8 mouse cellular contexts compared by ENCODE assay signal in genomic region chr7:112428158-112428535, GRCm38 (mm10). TPM values are rescaled to one million over a fixed set of nuclear protein-coding genes. Genes with fewer than 3 reads are reported as not detected.
DNase-seq lines count a peak whose midpoint lies in the region; ATAC-seq and TF ChIP-seq lines count a peak whose summit lies in the region.

No protein-coding gene starts in this region.

- H3K9me3 ChIP-seq in embryonic facial prominence, embryonic 10.5 days, result peaks cover 6% of the 10 kb centered on the region; the same call in 1 of the 2 replicates
- H3K9me3 ChIP-seq in intestine, postnatal 0 days (ENCODE audit: control insufficient read depth), result no peaks in the 10 kb centered on the region
- no peaks in the 10 kb centered on the region for H3K9me3 ChIP-seq in midbrain, embryonic 12.5 days

- H3K27me3 ChIP-seq in embryonic facial prominence, embryonic 10.5 days (replicated peaks; ENCODE audit: low read depth, poor library complexity, severe bottlenecking), result no peaks in the 10 kb centered on the region
- H3K27me3 ChIP-seq in intestine, postnatal 0 days (replicated peaks; ENCODE audit: control insufficient read depth, insufficient read depth, low read length), result no peaks in the 10 kb centered on the region
- peaks cover 17% of the 10 kb centered on the region for H3K27me3 ChIP-seq in midbrain, embryonic 12.5 days
- no peaks in the 10 kb centered on the region for H3K27me3 ChIP-seq in small intestine, adult 2 months (ENCODE audit: control insufficient read depth, insufficient read depth, low read length)

- peak overlapping the region; percentile 93 for H3K4me2 ChIP-seq in intestine, postnatal 0 days (replicated peaks; ENCODE audit: low read depth)
- H3K4me2 ChIP-seq in midbrain, embryonic 12.5 days (replicated peaks), result peak overlapping the region; percentile 84

- H3K36me3 ChIP-seq in embryonic facial prominence, embryonic 10.5 days (replicated peaks), result peaks cover 9% of the 10 kb centered on the region
- H3K36me3 ChIP-seq in intestine, postnatal 0 days (ENCODE audit: control insufficient read depth, insufficient read depth), result no peaks in the 10 kb centered on the region
- H3K36me3 ChIP-seq in midbrain, embryonic 12.5 days, result no peaks in the 10 kb centered on the region
- no peaks in the 10 kb centered on the region for H3K36me3 ChIP-seq in small intestine, adult 2 months (ENCODE audit: control insufficient read depth, insufficient read depth, low read length)

- peak overlapping the region; percentile 94 for H3K9ac ChIP-seq in intestine, postnatal 0 days (ENCODE audit: low read depth, low read length)
- H3K9ac ChIP-seq in midbrain, embryonic 12.5 days (replicated peaks), result peak overlapping the region; percentile 81

- H3K4me1 ChIP-seq in embryonic facial prominence, embryonic 10.5 days, result peaks cover 29% of the 10 kb centered on the region
- H3K4me1 ChIP-seq in intestine, postnatal 0 days (replicated peaks; ENCODE audit: control insufficient read depth, insufficient read depth, low read length), result no peaks in the 10 kb centered on the region
- peaks cover 18% of the 10 kb centered on the region for H3K4me1 ChIP-seq in midbrain, embryonic 12.5 days
- H3K4me1 ChIP-seq in small intestine, adult 2 months (ENCODE audit: control insufficient read depth, insufficient read depth, insufficient read length, low read length), result no peaks in the 10 kb centered on the region

- DNase-seq in adrenal gland, postnatal 14 days, result peak; percentile 96
- DNase-seq in embryonic facial prominence, embryonic 10.5 days (ENCODE audit: low spot score), result peak; percentile 86
- DNase-seq in gastrocnemius, postnatal 4 days (ENCODE audit: low spot score in 2 of 2), result peak; percentile 79 to 91
- peak; percentile 82 for DNase-seq in left cerebral cortex, postnatal 4 days
- no peak for DNase-seq in thymus, postnatal 10 days (ENCODE audit: low spot score in 2 of 2)

- peak; percentile 63; the same call in 1 of the 2 replicates for TF ChIP-seq POLR2A in small intestine, adult 2 months (IDR thresholded peaks at IDR 0.05; ENCODE audit: low read depth, low read length)

- peak overlapping the region; percentile 81 for H3K4me3 ChIP-seq in embryonic facial prominence, embryonic 10.5 days
- H3K4me3 ChIP-seq in intestine, postnatal 0 days (ENCODE audit: low read depth, low read length), result peak overlapping the region; percentile 86
- H3K4me3 ChIP-seq in midbrain, embryonic 12.5 days, result peak overlapping the region; percentile 62
- peak overlapping the region; percentile 88 for H3K4me3 ChIP-seq in small intestine, adult 2 months (ENCODE audit: low read depth, low read length)

- peak; percentile 87 for ATAC-seq in intestine, postnatal 0 days
- peak; percentile 94 for ATAC-seq in midbrain, embryonic 12.5 days (ENCODE audit: low FRiP score, low read depth)

- intact Hi-C loops in left cerebral cortex, postnatal 4 days (cut with DNase I), result no loop called here

- TF ChIP-seq CTCF in intestine, postnatal 0 days (IDR thresholded peaks at IDR 0.05; ENCODE audit: low read depth), result peak; percentile 17; the same call in 1 of the 2 replicates
- no peak for TF ChIP-seq CTCF in small intestine, adult 2 months (IDR thresholded peaks at IDR 0.05; ENCODE audit: extremely low read depth, insufficient read length, insufficient replicate concordance, low read depth, low read length)

- WGBS in embryonic facial prominence, embryonic 10.5 days, result under 1% methylated on average over 22 of the region's 22 CpGs
- 1% methylated on average over 22 of the region's 22 CpGs for WGBS in intestine, postnatal 0 days
- under 1% methylated on average over 22 of the region's 22 CpGs for WGBS in midbrain, embryonic 12.5 days
- 2% methylated on average over 22 of the region's 22 CpGs for WGBS in small intestine, adult 2 months

- H3K27ac ChIP-seq in embryonic facial prominence, embryonic 10.5 days (replicated peaks), result peak overlapping the region; percentile 97
- peak overlapping the region; percentile 94 for H3K27ac ChIP-seq in intestine, postnatal 0 days (ENCODE audit: low read depth, low read length)
- peak overlapping the region; percentile 81 for H3K27ac ChIP-seq in midbrain, embryonic 12.5 days (replicated peaks)
- peak overlapping the region; percentile 88 for H3K27ac ChIP-seq in small intestine, adult 2 months (ENCODE audit: insufficient read depth, low read depth, low read length)

RNA-seq across cellular contexts. Expression of gene Parva, which starts 0.8 kb away (rescaled TPM):
- 84.2 and 94.8 TPM in 2 replicates for total RNA-seq in adrenal gland, postnatal 14 days (2021)
- 62.7 and 70.3 TPM in 2 replicates for polyA plus RNA-seq in embryonic facial prominence, embryonic 10.5 days (2016; fragmentation: Nextera tagmentation; extraction: Ambion mirVana)
- total RNA-seq in gastrocnemius, postnatal 4 days (2021), result 10 to 100 TPM; 73.8 to 77.9 TPM
- polyA plus RNA-seq in intestine, postnatal 0 days (2015; fragmentation: Nextera tagmentation; extraction: Ambion mirVana), result 37.4 and 40.1 TPM in 2 replicates
- total RNA-seq in left cerebral cortex, postnatal 4 days (2021), result 10 to 100 TPM; 25.6 to 26.8 TPM
- polyA plus RNA-seq in midbrain, embryonic 12.5 days (2016; fragmentation: Nextera tagmentation; extraction: Ambion mirVana), result 54.8 and 55.6 TPM in 2 replicates
- polyA plus RNA-seq in small intestine, adult 2 months (2012; rRNA removed), result 10.5 and 13.6 TPM in 2 replicates

Comparison
In these comparisons a context has a peak if more than half of its experiments do, and no peak if none do; other contexts are left out.
1. DNase-seq: peak in adrenal gland, postnatal 14 days (single experiment), embryonic facial prominence, embryonic 10.5 days (single experiment), gastrocnemius, postnatal 4 days (2 of 2) and left cerebral cortex, postnatal 4 days (single experiment); none in thymus, postnatal 10 days (0 of 2).
2. Peak in every context shown above with its lines, with median percentiles within 50 percentile points of each other: H3K27ac ChIP-seq and H3K4me3 ChIP-seq.